Mouse (Mus musculus): ENCODE measurements around the gene Tyw5.

DNA sequence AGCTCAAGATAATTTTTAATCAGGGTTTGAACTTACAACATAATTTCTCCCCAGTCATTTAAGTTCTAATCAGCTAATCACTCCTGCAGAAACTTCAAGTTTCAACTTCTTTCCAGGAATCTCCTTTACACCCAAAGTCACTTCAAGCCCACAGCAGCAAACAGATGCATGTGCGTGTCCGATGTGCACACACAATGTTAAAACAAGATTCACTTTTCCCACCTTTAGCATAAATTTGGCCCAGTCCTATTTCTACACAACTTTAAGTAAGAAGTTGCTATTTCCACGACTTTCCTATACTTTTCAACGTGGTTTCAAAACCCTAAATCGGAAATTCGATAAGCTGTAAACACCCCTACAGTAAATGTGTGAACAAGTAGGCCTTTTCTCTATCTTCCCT lies 30.1 kb downstream of the Tyw5 start:
- no peak for TF ChIP-seq CTCF (IDR thresholded peaks at IDR 0.05; ENCODE audit: borderline replicate concordance, insufficient read depth, low read length)
- TF ChIP-seq POLR2A (IDR thresholded peaks at IDR 0.05; ENCODE audit: low read depth, low read length): no peak
